Mouse (Mus musculus): ENCODE data around the gene Snd1. TPM values are rescaled to one million over a fixed set of nuclear protein-coding genes. Genes with fewer than 3 reads are reported as not detected.
A peak's percentile ranks its signal among the peaks of the same experiment; 100 is the strongest.

Gene Snd1
- polyA plus RNA-seq, 1 experiment from 2014 or later: 113 TPM

- 42% methylated on average over 2 of the region's 2 CpGs for WGBS
- Histone ChIP-seq H3K4me3 (no peak overlapping the region), H3K4me2 (replicated peaks) (no peak overlapping the region), H3K27ac (0 out of 2 replicates have a peak overlapping the region, but pooled peaks have one; percentile 52), H3K27me3 (no peaks in the 10 kb centered on the region), H3K36me3 (no peaks in the 10 kb centered on the region), H3K9me3 (replicated peaks) (no peaks in the 10 kb centered on the region), H3K9ac (no peak overlapping the region), H3K4me1 (peaks cover 32% of the 10 kb centered on the region)
- ATAC-seq (ENCODE audit: low FRiP score): no peak
Measured at GRCm38 (mm10) chr6:28633120-28633519, 158.2 kb downstream of the Snd1 start.

GRCm38 (mm10) chr6:28633656-28634055, 158.7 kb downstream of the Snd1 start:
- H3K27me3 ChIP-seq: no peaks in the 10 kb centered on the region
- no peaks in the 10 kb centered on the region for H3K9me3 ChIP-seq (replicated peaks)
- 67% methylated on average over 3 of the region's 3 CpGs for WGBS
- H3K4me3 ChIP-seq: no peak overlapping the region
- ATAC-seq (ENCODE audit: low FRiP score): no peak
- no peak overlapping the region for H3K4me2 ChIP-seq (replicated peaks)
- H3K9ac ChIP-seq: no peak overlapping the region
- H3K4me1 ChIP-seq: peaks cover 26% of the 10 kb centered on the region
- no peaks in the 10 kb centered on the region for H3K36me3 ChIP-seq
- 0 out of 2 replicates have a peak overlapping the region, but pooled peaks have one; percentile 52 for H3K27ac ChIP-seq

GRCm38 (mm10) chr6:28635092-28635491, 160.2 kb downstream of the Snd1 start:
- peaks cover 16% of the 10 kb centered on the region for H3K4me1 ChIP-seq
- H3K4me2 ChIP-seq (replicated peaks): no peak overlapping the region
- no peaks in the 10 kb centered on the region for H3K9me3 ChIP-seq (replicated peaks)
- H3K27me3 ChIP-seq: no peaks in the 10 kb centered on the region
- 56% methylated on average over 1 of the region's 1 CpGs for WGBS
- H3K4me3 ChIP-seq: no peak overlapping the region
- H3K36me3 ChIP-seq: no peaks in the 10 kb centered on the region
- no peak overlapping the region for H3K9ac ChIP-seq
- no peak overlapping the region for H3K27ac ChIP-seq
- no peak for ATAC-seq (ENCODE audit: low FRiP score)

- Histone ChIP-seq H3K4me3 (no peak overlapping the region), H3K9me3 (replicated peaks) (no peaks in the 10 kb centered on the region), H3K4me1 (peaks cover 16% of the 10 kb centered on the region), H3K4me2 (replicated peaks) (no peak overlapping the region), H3K27ac (no peak overlapping the region), H3K27me3 (no peaks in the 10 kb centered on the region), H3K36me3 (no peaks in the 10 kb centered on the region), H3K9ac (no peak overlapping the region)
- 80% methylated on average over 6 of the region's 6 CpGs for WGBS
- ATAC-seq (ENCODE audit: low FRiP score): no peak
Measured at GRCm38 (mm10) chr6:28635531-28636348, 160.8 kb downstream of the Snd1 start.

- no peak overlapping the region for H3K4me2 ChIP-seq (replicated peaks)
- H3K9ac ChIP-seq: no peak overlapping the region
- no peaks in the 10 kb centered on the region for H3K27me3 ChIP-seq
- H3K4me3 ChIP-seq: no peak overlapping the region
- 91% methylated on average over 5 of the region's 5 CpGs for WGBS
- no peaks in the 10 kb centered on the region for H3K36me3 ChIP-seq
- H3K9me3 ChIP-seq (replicated peaks): no peaks in the 10 kb centered on the region
- H3K27ac ChIP-seq: no peak overlapping the region
- peaks cover 10% of the 10 kb centered on the region; the same call in 1 of the 2 replicates for H3K4me1 ChIP-seq
- no peak for ATAC-seq (ENCODE audit: low FRiP score)
Measured at GRCm38 (mm10) chr6:28640088-28640487, 165.1 kb downstream of the Snd1 start.

GRCm38 (mm10) chr6:28642909-28643308, 168.0 kb downstream of the Snd1 start:
- Histone ChIP-seq H3K4me2 (replicated peaks) (no peak overlapping the region), H3K9ac (no peak overlapping the region), H3K27ac (no peak overlapping the region), H3K9me3 (replicated peaks) (no peaks in the 10 kb centered on the region), H3K36me3 (no peaks in the 10 kb centered on the region), H3K4me3 (no peak overlapping the region), H3K27me3 (no peaks in the 10 kb centered on the region), H3K4me1 (peaks cover 6% of the 10 kb centered on the region; the same call in 1 of the 2 replicates)
- WGBS: 60% methylated on average over 2 of the region's 2 CpGs
- no peak for ATAC-seq (ENCODE audit: low FRiP score)

- H3K4me2 ChIP-seq (replicated peaks): no peak overlapping the region
- H3K4me1 ChIP-seq: peaks cover 5% of the 10 kb centered on the region; the same call in 1 of the 2 replicates
- no peak for ATAC-seq (ENCODE audit: low FRiP score)
- H3K27me3 ChIP-seq: no peaks in the 10 kb centered on the region
- no peaks in the 10 kb centered on the region for H3K9me3 ChIP-seq (replicated peaks)
- no peak overlapping the region for H3K4me3 ChIP-seq
- H3K36me3 ChIP-seq: no peaks in the 10 kb centered on the region
- H3K9ac ChIP-seq: no peak overlapping the region
- no peak overlapping the region for H3K27ac ChIP-seq
Measured at GRCm38 (mm10) chr6:28645231-28645630, 170.3 kb downstream of the Snd1 start.

- Histone ChIP-seq H3K36me3 (0 out of 2 replicates have a peak, but pooled peaks cover under 1% of the 10 kb centered on the region), H3K27me3 (no peaks in the 10 kb centered on the region), H3K27ac (no peak overlapping the region), H3K4me1 (peaks cover 6% of the 10 kb centered on the region), H3K9ac (no peak overlapping the region), H3K4me2 (replicated peaks) (no peak overlapping the region), H3K9me3 (replicated peaks) (no peaks in the 10 kb centered on the region), H3K4me3 (no peak overlapping the region)
- no peak for ATAC-seq (ENCODE audit: low FRiP score)
- 93% methylated on average over 5 of the region's 5 CpGs for WGBS
Measured at GRCm38 (mm10) chr6:28656511-28656910, 181.6 kb downstream of the Snd1 start.

- H3K4me2 ChIP-seq (replicated peaks): no peak overlapping the region
- H3K27me3 ChIP-seq: no peaks in the 10 kb centered on the region
- no peak overlapping the region for H3K27ac ChIP-seq
- no peak overlapping the region for H3K4me3 ChIP-seq
- H3K9me3 ChIP-seq (replicated peaks): no peaks in the 10 kb centered on the region
- 91% methylated on average over 3 of the region's 3 CpGs for WGBS
- peaks cover 9% of the 10 kb centered on the region for H3K4me1 ChIP-seq
- no peak overlapping the region for H3K9ac ChIP-seq
- H3K36me3 ChIP-seq: 0 out of 2 replicates have a peak, but pooled peaks cover 2% of the 10 kb centered on the region
- ATAC-seq (ENCODE audit: low FRiP score): no peak
Measured at GRCm38 (mm10) chr6:28663004-28663403, 188.1 kb downstream of the Snd1 start.

- Histone ChIP-seq H3K4me3 (no peak overlapping the region), H3K9ac (no peak overlapping the region), H3K4me2 (replicated peaks) (no peak overlapping the region), H3K27me3 (no peaks in the 10 kb centered on the region), H3K4me1 (peaks cover 9% of the 10 kb centered on the region), H3K27ac (no peak overlapping the region), H3K36me3 (0 out of 2 replicates have a peak, but pooled peaks cover 2% of the 10 kb centered on the region), H3K9me3 (replicated peaks) (no peaks in the 10 kb centered on the region)
- ATAC-seq (ENCODE audit: low FRiP score): no peak
- WGBS: 92% methylated on average over 5 of the region's 5 CpGs
Measured at GRCm38 (mm10) chr6:28663670-28664069, 188.7 kb downstream of the Snd1 start.

GRCm38 (mm10) chr6:28664716-28665115, 189.8 kb downstream of the Snd1 start:
- no peak for ATAC-seq (ENCODE audit: low FRiP score)
- H3K4me1 ChIP-seq: peaks cover 3% of the 10 kb centered on the region; the same call in 1 of the 2 replicates
- no peak overlapping the region for H3K4me3 ChIP-seq
- H3K27ac ChIP-seq: no peak overlapping the region
- WGBS: 79% methylated on average over 3 of the region's 3 CpGs
- no peak overlapping the region for H3K4me2 ChIP-seq (replicated peaks)
- no peaks in the 10 kb centered on the region for H3K27me3 ChIP-seq
- H3K36me3 ChIP-seq: 0 out of 2 replicates have a peak, but pooled peaks cover 2% of the 10 kb centered on the region
- no peaks in the 10 kb centered on the region for H3K9me3 ChIP-seq (replicated peaks)
- H3K9ac ChIP-seq: no peak overlapping the region

- 88% methylated on average over 1 of the region's 1 CpGs for WGBS
- no peak for ATAC-seq (ENCODE audit: low FRiP score)
- no peaks in the 10 kb centered on the region for H3K9me3 ChIP-seq (replicated peaks)
- H3K36me3 ChIP-seq: no peaks in the 10 kb centered on the region
- H3K4me2 ChIP-seq (replicated peaks): no peak overlapping the region
- H3K9ac ChIP-seq: no peak overlapping the region
- no peak overlapping the region for H3K4me3 ChIP-seq
- no peaks in the 10 kb centered on the region for H3K27me3 ChIP-seq
- no peak overlapping the region for H3K27ac ChIP-seq
- peaks cover 3% of the 10 kb centered on the region; the same call in 1 of the 2 replicates for H3K4me1 ChIP-seq
Measured at GRCm38 (mm10) chr6:28667586-28667985, 192.6 kb downstream of the Snd1 start.

GRCm38 (mm10) chr6:28669251-28669650, 194.3 kb downstream of the Snd1 start:
- Histone ChIP-seq H3K4me3 (no peak overlapping the region), H3K9ac (no peak overlapping the region), H3K9me3 (replicated peaks) (no peaks in the 10 kb centered on the region), H3K27me3 (no peaks in the 10 kb centered on the region), H3K4me2 (replicated peaks) (no peak overlapping the region), H3K4me1 (peaks cover 3% of the 10 kb centered on the region; the same call in 1 of the 2 replicates), H3K27ac (no peak overlapping the region; the same call in 1 of the 2 replicates), H3K36me3 (no peaks in the 10 kb centered on the region)
- no peak for ATAC-seq (ENCODE audit: low FRiP score)
- 93% methylated on average over 5 of the region's 5 CpGs for WGBS
